Mouse (Mus musculus) cerebellum, postnatal 4 days (tissue): ENCODE measurements around the gene Hpgds.

ENCODE experiments used
- DNase-seq, 2 experiments: peaks; one replicate each; pipeline ENCODE4 v3.0.0; 2022; ENCODE audit warnings: low spot score in 2 of 2, mixed read lengths in 1 of 2

Gene Hpgds

GRCm38 (mm10) chr6:65144621-65145205 lies at the start of gene Hpgds:
Gene Hpgds (minus strand): TSS chr6:65144908.
- DNase-seq = no peak

GRCm38 (mm10) chr6:65164977-65165376 lies 20.3 kb upstream of the Hpgds start:
- no peak for DNase-seq

- DNase-seq = no peak
Measured at GRCm38 (mm10) chr6:65164137-65164536, 19.4 kb upstream of the Hpgds start.

GRCm38 (mm10) chr6:65159381-65159942 lies 14.8 kb upstream of the Hpgds start:
- DNase-seq = no peak

GRCm38 (mm10) chr6:65157042-65157441 lies 12.3 kb upstream of the Hpgds start:
- no peak for DNase-seq

DNA sequence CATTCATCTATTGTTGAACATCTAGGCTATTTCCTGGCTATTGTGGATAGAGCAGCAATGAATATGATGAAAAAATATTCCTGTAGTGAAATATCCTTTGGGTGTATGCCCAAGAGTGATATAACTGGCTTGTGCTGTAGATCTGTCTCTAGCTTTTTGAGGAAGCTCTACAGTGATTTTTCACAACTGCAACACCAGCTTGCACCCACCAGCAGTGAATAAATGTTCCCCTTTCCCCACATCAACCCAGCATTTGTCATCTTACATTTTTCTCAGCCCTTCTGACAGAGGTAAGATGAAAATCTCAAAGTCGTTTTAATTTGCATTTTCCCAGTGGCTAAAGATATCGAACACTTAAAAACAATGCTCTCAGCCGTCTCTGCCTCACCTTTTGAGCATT lies 8.9 kb upstream of the Hpgds start:
- DNase-seq = no peak

GRCm38 (mm10) chr6:65150703-65151102 lies 6.0 kb upstream of the Hpgds start:
- DNase-seq = no peak

- no peak for DNase-seq
Measured at GRCm38 (mm10) chr6:65146363-65146762, 1.7 kb upstream of the Hpgds start.

- DNase-seq = no peak
Measured at GRCm38 (mm10) chr6:65142316-65142715, 2.4 kb downstream of the Hpgds start.

DNA sequence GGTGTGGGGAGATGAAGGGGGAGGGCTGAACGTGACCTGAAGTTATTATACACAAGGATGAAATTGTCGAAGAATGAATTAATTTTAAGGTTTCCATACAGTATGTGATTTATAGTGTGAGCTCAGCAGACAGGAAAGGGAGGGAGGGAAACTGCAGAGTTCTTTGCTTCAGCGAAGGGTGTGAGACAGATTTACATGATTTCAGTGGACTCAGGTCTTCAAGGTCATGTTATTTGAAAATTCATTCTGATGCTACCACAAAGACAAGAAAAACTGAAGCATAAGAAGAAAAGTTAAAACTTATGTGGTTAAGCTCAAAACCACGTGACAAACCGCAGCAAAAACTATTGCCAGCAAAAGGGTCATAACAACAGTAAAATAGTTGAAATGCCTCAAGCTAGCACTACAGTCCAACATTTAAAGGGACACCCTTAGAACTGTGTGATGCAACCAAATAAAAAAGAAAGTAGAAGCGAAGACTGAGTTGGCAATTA lies 3.9 kb downstream of the Hpgds start:
- no peak for DNase-seq

DNA sequence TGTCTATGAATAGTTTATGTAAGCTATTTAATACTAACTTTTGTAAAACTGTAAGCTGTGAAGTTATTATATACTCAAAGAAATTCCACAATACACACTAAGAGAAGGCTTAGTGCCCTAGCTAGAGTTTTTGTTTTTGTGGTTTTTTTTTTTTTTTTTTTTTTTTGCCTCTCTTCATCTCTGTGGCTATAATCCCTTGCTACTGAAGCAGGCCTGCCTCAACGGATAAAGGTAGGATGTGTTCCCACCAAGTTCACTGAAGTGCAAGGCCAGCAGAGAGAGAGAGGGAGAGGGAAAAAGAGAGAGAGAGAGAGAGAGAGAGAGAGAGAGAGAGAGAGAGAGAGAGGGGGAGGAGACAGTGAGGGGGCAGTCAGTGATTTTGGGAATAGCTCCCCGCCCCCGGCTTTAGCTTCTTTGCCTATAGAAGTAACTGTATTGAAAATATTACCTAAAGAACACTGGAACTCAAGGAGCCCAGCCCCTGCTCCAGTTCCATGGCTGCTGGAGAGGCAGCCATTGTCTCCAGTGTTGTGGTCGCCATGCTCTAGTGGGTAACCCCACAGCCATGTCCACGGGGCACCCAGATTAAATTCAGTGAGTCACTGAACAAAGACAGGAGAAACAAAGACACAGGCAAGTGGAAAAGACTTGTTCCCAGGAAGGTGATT lies 4.5 kb downstream of the Hpgds start:
- no peak for DNase-seq

- DNase-seq = no peak
Measured at GRCm38 (mm10) chr6:65138243-65138642, 6.5 kb downstream of the Hpgds start.

DNA sequence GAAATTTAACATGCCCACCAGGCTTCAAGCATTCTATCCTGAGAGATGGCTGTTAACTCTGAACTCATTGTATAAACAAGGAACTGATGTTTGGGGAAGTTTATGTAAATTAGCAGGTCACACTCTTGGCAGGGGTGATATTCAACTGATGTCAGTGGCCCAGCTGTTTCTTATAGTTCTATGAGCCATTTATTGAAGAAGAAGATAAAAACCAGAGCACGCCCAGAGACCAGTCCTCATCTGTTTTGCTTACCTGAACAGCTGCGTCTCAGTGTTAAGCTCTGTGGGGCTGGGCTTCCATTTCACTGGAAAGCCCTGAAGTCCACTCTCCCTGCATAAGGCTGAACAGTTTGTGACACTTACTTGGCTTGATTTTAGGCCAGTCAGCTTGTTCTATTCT lies 6.9 kb downstream of the Hpgds start:
- DNase-seq = no peak

DNA sequence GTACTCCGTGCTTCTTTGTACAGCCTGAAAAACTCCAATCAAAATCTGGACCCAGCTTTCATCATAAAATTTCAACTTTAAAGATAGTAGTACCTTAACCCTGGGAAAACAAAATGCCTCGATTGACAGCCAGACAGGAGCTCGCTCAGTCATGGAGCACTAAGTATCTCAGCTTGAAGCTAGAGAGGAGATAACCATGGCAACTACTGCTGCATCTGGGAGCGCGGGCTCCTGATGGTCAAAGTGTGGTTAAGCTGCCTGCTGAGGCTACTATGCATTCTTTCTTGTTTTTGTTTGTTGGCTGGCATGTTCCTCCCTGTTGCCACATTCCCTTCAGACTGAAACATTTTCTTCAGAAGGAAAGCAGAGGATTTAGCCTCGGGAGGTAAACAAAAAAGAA lies 12.3 kb downstream of the Hpgds start:
- DNase-seq = no peak

DNA sequence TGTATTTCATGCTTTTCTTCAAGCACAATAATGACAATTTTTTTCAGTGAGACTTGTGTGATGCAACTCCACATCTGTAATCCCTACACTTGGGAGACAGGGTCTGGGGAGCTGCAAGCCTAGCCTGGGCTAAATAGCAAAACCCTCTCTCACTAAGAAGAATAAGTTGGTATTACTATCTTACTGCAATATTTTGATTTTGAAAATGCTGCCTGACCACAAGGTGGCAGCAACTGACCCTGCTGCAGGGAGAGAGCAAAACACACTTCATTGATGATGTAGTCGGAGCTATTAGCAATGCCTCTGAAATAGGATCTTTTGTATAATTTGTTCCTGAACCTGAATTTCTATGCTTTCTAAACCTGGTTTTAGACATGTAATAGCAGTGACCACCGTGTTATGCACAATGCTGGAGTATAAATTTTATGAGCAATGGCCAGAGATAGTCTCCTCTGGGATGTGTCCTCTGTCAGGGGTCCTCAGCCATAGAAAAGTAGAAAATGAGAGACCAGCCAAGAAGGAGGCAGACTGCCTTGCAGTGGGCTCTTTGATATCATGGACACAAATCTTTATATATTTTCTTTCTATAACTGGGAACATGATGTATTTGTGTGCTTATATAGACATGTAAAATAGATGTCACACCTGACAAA lies 18.5 kb downstream of the Hpgds start:
- peak; percentile 51 to 53 for DNase-seq

DNA sequence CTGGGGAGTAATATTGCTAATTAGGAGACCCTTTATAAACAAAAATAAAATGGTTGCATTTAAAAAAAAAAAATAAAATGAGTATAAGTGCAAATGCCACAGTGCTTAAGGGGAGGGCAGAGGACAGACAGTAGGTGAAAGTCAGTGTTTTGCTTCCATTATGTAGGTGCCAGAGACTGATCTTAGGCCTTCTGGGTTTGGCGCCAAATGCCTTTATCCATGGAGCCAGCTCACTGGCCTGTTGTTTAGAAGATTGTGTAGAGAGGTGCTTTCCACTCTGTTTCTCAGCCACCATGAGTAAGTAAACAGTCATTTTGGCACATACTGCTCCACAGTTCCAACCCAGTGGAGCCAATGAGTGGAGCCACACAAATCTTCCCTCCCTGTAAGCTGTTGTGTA lies 27.2 kb downstream of the Hpgds start:
- DNase-seq = no peak

- DNase-seq = no peak
Measured at GRCm38 (mm10) chr6:65114902-65115301, 29.8 kb downstream of the Hpgds start.

DNA sequence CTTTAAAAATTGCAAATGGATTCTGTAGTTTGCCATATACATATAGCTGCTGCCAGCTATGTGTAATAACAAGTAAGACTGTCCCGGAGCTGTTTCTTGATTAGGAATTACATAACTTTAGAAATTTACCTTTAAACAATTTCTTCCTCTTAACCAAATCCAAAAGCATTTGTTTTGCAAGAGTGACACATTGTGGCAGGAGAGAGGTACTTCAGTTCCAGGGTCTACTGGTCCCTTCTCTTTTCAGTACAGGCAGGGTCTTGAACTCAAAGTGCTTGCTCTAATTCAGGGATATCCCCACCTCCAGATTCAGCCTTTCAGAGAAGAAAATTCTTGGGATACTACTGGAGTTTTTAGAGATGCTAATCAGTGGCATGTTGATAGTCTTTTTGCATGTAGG lies 65.6 kb downstream of the Hpgds start:
- DNase-seq = peak in 1 of 2 experiments; percentile 3

GRCm38 (mm10) chr6:65075201-65075600 lies 69.5 kb downstream of the Hpgds start:
- peak in 1 of 2 experiments; percentile 5 for DNase-seq
